Mouse (Mus musculus): Measurements from ENCODE around the gene Cdk10. TPM values are rescaled to one million over a fixed set of nuclear protein-coding genes. Genes with fewer than 3 reads are reported as not detected.

The Cdk10 gene
- polyA plus RNA-seq, 1 experiment from 2014 or later, result 20.7 TPM

- no peak for ATAC-seq (ENCODE audit: insufficient number of reproducible peaks, insufficient read depth, low FRiP score, low read depth)
- H3K4me3 ChIP-seq (ENCODE audit: control insufficient read depth in 1 of 2, insufficient read depth in 1 of 2, low read depth in 1 of 2, low read length in 2 of 2), result no peak overlapping the region
- H3K4me1 ChIP-seq (ENCODE audit: control insufficient read depth in 2 of 2, insufficient read depth in 2 of 2, low read length in 2 of 2), result peaks cover 0 to 2% of the 10 kb centered on the region in 2 experiments; a peak in 1 of 4 replicates
- WGBS, result 82% methylated on average over 5 of the region's 5 CpGs
- H3K9me3 ChIP-seq (ENCODE audit: control insufficient read depth, low read length), result no peaks in the 10 kb centered on the region
- H3K27me3 ChIP-seq (ENCODE audit: control insufficient read depth, insufficient read depth, low read length), result no peaks in the 10 kb centered on the region
- H3K36me3 ChIP-seq (ENCODE audit: control insufficient read depth, insufficient read depth, low read length), result peaks cover 35% of the 10 kb centered on the region
- no peak overlapping the region for H3K9ac ChIP-seq (ENCODE audit: low read length)
- no peak overlapping the region for H3K27ac ChIP-seq (replicated peaks in 1 of 2; ENCODE audit: control insufficient read depth in 1 of 2, insufficient read depth in 1 of 2, low read depth in 2 of 2, low read length in 2 of 2)
- no peak overlapping the region for H3K4me2 ChIP-seq (ENCODE audit: low read length)
Measured at GRCm38 (mm10) chr8:123274447-123274846, 49.8 kb downstream of the Cdk10 start.

- H3K36me3 ChIP-seq (ENCODE audit: control insufficient read depth, insufficient read depth, low read length), result peaks cover 33% of the 10 kb centered on the region
- no peaks in the 10 kb centered on the region for H3K9me3 ChIP-seq (ENCODE audit: control insufficient read depth, low read length)
- H3K4me1 ChIP-seq (ENCODE audit: control insufficient read depth in 2 of 2, insufficient read depth in 2 of 2, low read length in 2 of 2), result peaks cover 0 to 2% of the 10 kb centered on the region in 2 experiments; a peak in 1 of 4 replicates
- no peak for ATAC-seq (ENCODE audit: insufficient number of reproducible peaks, insufficient read depth, low FRiP score, low read depth)
- H3K4me3 ChIP-seq (ENCODE audit: control insufficient read depth in 1 of 2, insufficient read depth in 1 of 2, low read depth in 1 of 2, low read length in 2 of 2), result no peak overlapping the region
- WGBS, result 92% methylated on average over 12 of the region's 12 CpGs
- H3K27ac ChIP-seq (replicated peaks in 1 of 2; ENCODE audit: control insufficient read depth in 1 of 2, insufficient read depth in 1 of 2, low read depth in 2 of 2, low read length in 2 of 2), result no peak overlapping the region
- no peaks in the 10 kb centered on the region for H3K27me3 ChIP-seq (ENCODE audit: control insufficient read depth, insufficient read depth, low read length)
- no peak overlapping the region for H3K4me2 ChIP-seq (ENCODE audit: low read length)
- no peak overlapping the region for H3K9ac ChIP-seq (ENCODE audit: low read length)
Measured at GRCm38 (mm10) chr8:123275096-123275495, 50.5 kb downstream of the Cdk10 start.

- no peak overlapping the region for H3K4me2 ChIP-seq (ENCODE audit: low read length)
- no peaks in the 10 kb centered on the region for H3K27me3 ChIP-seq (ENCODE audit: control insufficient read depth, insufficient read depth, low read length)
- H3K9me3 ChIP-seq (ENCODE audit: control insufficient read depth, low read length), result no peaks in the 10 kb centered on the region
- WGBS, result 48% methylated on average over 7 of the region's 7 CpGs
- ATAC-seq (ENCODE audit: insufficient number of reproducible peaks, insufficient read depth, low FRiP score, low read depth), result no peak
- H3K9ac ChIP-seq (ENCODE audit: low read length), result no peak overlapping the region
- H3K27ac ChIP-seq (replicated peaks in 1 of 2; ENCODE audit: control insufficient read depth in 1 of 2, insufficient read depth in 1 of 2, low read depth in 2 of 2, low read length in 2 of 2), result no peak overlapping the region
- no peak overlapping the region for H3K4me3 ChIP-seq (ENCODE audit: control insufficient read depth in 1 of 2, insufficient read depth in 1 of 2, low read depth in 1 of 2, low read length in 2 of 2)
- peaks cover 0 to 2% of the 10 kb centered on the region in 2 experiments; a peak in 1 of 4 replicates for H3K4me1 ChIP-seq (ENCODE audit: control insufficient read depth in 2 of 2, insufficient read depth in 2 of 2, low read length in 2 of 2)
- peaks cover 41% of the 10 kb centered on the region for H3K36me3 ChIP-seq (ENCODE audit: control insufficient read depth, insufficient read depth, low read length)
Measured at GRCm38 (mm10) chr8:123278445-123278844, 53.8 kb downstream of the Cdk10 start.

GRCm38 (mm10) chr8:123279828-123280227, 55.2 kb downstream of the Cdk10 start:
- Histone ChIP-seq H3K27me3 (ENCODE audit: control insufficient read depth, insufficient read depth, low read length) (no peaks in the 10 kb centered on the region), H3K4me1 (ENCODE audit: control insufficient read depth in 2 of 2, insufficient read depth in 2 of 2, low read length in 2 of 2) (peaks cover 8% of the 10 kb centered on the region in 2 experiments), H3K9me3 (ENCODE audit: control insufficient read depth, low read length) (no peaks in the 10 kb centered on the region), H3K4me2 (ENCODE audit: low read length) (no peak overlapping the region), H3K9ac (ENCODE audit: low read length) (no peak overlapping the region), H3K36me3 (ENCODE audit: control insufficient read depth, insufficient read depth, low read length) (peaks cover 33% of the 10 kb centered on the region), H3K27ac (replicated peaks in 1 of 2; ENCODE audit: control insufficient read depth in 1 of 2, insufficient read depth in 1 of 2, low read depth in 2 of 2, low read length in 2 of 2) (no peak overlapping the region), H3K4me3 (ENCODE audit: control insufficient read depth in 1 of 2, insufficient read depth in 1 of 2, low read depth in 1 of 2, low read length in 2 of 2) (no peak overlapping the region)
- no peak for ATAC-seq (ENCODE audit: insufficient number of reproducible peaks, insufficient read depth, low FRiP score, low read depth)
- WGBS, result 88% methylated on average over 4 of the region's 4 CpGs

GRCm38 (mm10) chr8:123280302-123281094, 55.9 kb downstream of the Cdk10 start:
- no peak for ATAC-seq (ENCODE audit: insufficient number of reproducible peaks, insufficient read depth, low FRiP score, low read depth)
- no peak overlapping the region for H3K9ac ChIP-seq (ENCODE audit: low read length)
- H3K4me3 ChIP-seq (ENCODE audit: control insufficient read depth in 1 of 2, insufficient read depth in 1 of 2, low read depth in 1 of 2, low read length in 2 of 2), result no peak overlapping the region
- H3K27me3 ChIP-seq (ENCODE audit: control insufficient read depth, insufficient read depth, low read length), result no peaks in the 10 kb centered on the region
- H3K4me2 ChIP-seq (ENCODE audit: low read length), result no peak overlapping the region
- no peak overlapping the region for H3K27ac ChIP-seq (replicated peaks in 1 of 2; ENCODE audit: control insufficient read depth in 1 of 2, insufficient read depth in 1 of 2, low read depth in 2 of 2, low read length in 2 of 2)
- H3K9me3 ChIP-seq (ENCODE audit: control insufficient read depth, low read length), result no peaks in the 10 kb centered on the region
- 85% methylated on average over 13 of the region's 13 CpGs for WGBS
- peaks cover 8% of the 10 kb centered on the region in 2 experiments for H3K4me1 ChIP-seq (ENCODE audit: control insufficient read depth in 2 of 2, insufficient read depth in 2 of 2, low read length in 2 of 2)
- peaks cover 33% of the 10 kb centered on the region for H3K36me3 ChIP-seq (ENCODE audit: control insufficient read depth, insufficient read depth, low read length)

Other genes starting within 250 kb of the Cdk10 start
- gene Ankrd11, start 182.6 kb upstream of the Cdk10 start, polyA plus RNA-seq (2014; fragmentation: Nextera tagmentation; extraction: Ambion mirVana), result 63.3 and 68.2 TPM in 2 replicates
- 64.5 and 64.7 TPM in 2 replicates for gene Spg7, start 161.9 kb upstream of the Cdk10 start, polyA plus RNA-seq (2014; fragmentation: Nextera tagmentation; extraction: Ambion mirVana)
- 1,025 and 1,098 TPM in 2 replicates for gene Rpl13, start 122.5 kb upstream of the Cdk10 start, polyA plus RNA-seq (2014; fragmentation: Nextera tagmentation; extraction: Ambion mirVana)
- 0.08 and 0.14 TPM in 2 replicates for gene Cpne7, start 107.5 kb upstream of the Cdk10 start, polyA plus RNA-seq (2014; fragmentation: Nextera tagmentation; extraction: Ambion mirVana)
- gene Sult5a1, start 66.5 kb upstream of the Cdk10 start, polyA plus RNA-seq (2014; fragmentation: Nextera tagmentation; extraction: Ambion mirVana), result 4.3 and 6.0 TPM in 2 replicates
- gene Dpep1, start 38.6 kb upstream of the Cdk10 start, polyA plus RNA-seq (2014; fragmentation: Nextera tagmentation; extraction: Ambion mirVana), result 4.0 and 4.2 TPM in 2 replicates
- gene Chmp1a, start 12.1 kb upstream of the Cdk10 start, polyA plus RNA-seq (2014; fragmentation: Nextera tagmentation; extraction: Ambion mirVana), result 71.2 and 77.7 TPM in 2 replicates
- 3.7 TPM in 2 replicates for gene Spata33, start 12.0 kb upstream of the Cdk10 start, polyA plus RNA-seq (2014; fragmentation: Nextera tagmentation; extraction: Ambion mirVana)
- 1.9 and 2.8 TPM in 2 replicates for gene Spata2l, start 11.4 kb downstream of the Cdk10 start, polyA plus RNA-seq (2014; fragmentation: Nextera tagmentation; extraction: Ambion mirVana)
- gene Zfp276, start 29.4 kb downstream of the Cdk10 start, polyA plus RNA-seq (2014; fragmentation: Nextera tagmentation; extraction: Ambion mirVana), result 13.0 and 15.5 TPM in 2 replicates
- gene Vps9d1, start 29.5 kb downstream of the Cdk10 start, polyA plus RNA-seq (2014; fragmentation: Nextera tagmentation; extraction: Ambion mirVana), result 20.5 and 21.1 TPM in 2 replicates
- 16.5 and 19.4 TPM in 2 replicates for gene Fanca, start 93.7 kb downstream of the Cdk10 start, polyA plus RNA-seq (2014; fragmentation: Nextera tagmentation; extraction: Ambion mirVana)
- 0.77 and 0.85 TPM in 2 replicates for gene Spire2, start 107.9 kb downstream of the Cdk10 start, polyA plus RNA-seq (2014; fragmentation: Nextera tagmentation; extraction: Ambion mirVana)
- 149 and 163 TPM in 2 replicates for gene Tcf25, start 148.9 kb downstream of the Cdk10 start, polyA plus RNA-seq (2014; fragmentation: Nextera tagmentation; extraction: Ambion mirVana)
- gene Mc1r, start 182.3 kb downstream of the Cdk10 start, polyA plus RNA-seq (2014; fragmentation: Nextera tagmentation; extraction: Ambion mirVana), result 0.07 TPM in 1 of 2 replicates, not detected in the other
- 1.5 and 6.1 TPM in 2 replicates for gene Tubb3, start 186.6 kb downstream of the Cdk10 start, polyA plus RNA-seq (2014; fragmentation: Nextera tagmentation; extraction: Ambion mirVana)
- gene Def8, start 198.7 kb downstream of the Cdk10 start, polyA plus RNA-seq (2014; fragmentation: Nextera tagmentation; extraction: Ambion mirVana), result 31.7 and 32.4 TPM in 2 replicates